26 mouse cellular contexts compared by ENCODE assay signal in the genomic region with DNA sequence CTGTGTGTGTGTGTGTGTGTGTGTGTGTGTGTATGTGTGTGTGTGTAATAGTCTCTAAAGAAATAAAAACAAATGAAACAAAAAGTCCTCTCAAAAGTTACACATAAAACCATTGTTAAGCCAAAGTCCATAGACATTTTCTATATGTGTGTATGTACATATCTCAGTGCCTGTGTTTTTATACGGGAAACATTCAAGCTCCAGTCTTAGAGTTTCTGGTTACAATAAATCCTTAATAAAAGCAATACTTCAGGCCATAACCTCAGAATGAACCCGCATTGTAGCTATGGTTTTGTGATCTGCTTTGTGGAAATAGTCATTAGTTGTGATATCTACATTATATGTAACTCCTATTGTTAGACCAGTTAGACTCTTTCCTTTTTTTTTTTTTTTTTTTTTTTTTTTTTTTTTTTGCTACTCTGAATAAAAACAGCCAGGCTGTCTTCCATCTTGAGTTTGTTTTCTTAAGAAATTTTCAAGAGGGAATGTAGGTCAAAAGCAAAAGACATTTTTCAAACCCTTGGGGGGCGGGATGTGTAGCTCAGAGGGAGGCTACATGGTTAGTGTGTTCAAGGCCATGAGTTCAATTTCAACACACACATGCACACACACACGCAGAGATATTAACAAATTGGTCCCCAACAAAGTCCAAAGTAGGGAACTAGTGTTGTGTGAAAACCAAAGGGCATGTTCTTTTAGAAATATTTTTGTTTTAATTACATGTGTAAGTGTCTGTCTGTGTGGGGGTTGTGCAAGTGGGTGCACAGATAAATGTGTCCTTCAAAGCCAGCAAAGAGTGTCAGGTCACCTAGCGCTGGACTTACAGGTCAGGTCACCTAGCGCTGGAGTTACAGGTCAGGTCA. TPM values are rescaled to one million over a fixed set of nuclear protein-coding genes. Genes with fewer than 3 reads are reported as not detected.
DNase-seq lines count a peak whose midpoint lies in the region; ATAC-seq and TF ChIP-seq lines count a peak whose summit lies in the region.
"Had no signal": no experiment of that assay in that cellular context is flagged by ENCODE, and none has a peak within 500 bp of the region (broad histone marks: within the 10 kb centered on the region; RNA-seq: fewer than 3 reads in every experiment).

No protein-coding gene starts in this region.

- H3K27me3 ChIP-seq in kidney, adult 2 months (replicated peaks; ENCODE audit: control insufficient read depth, insufficient read depth, low read length): no peaks in the 10 kb centered on the region
- H3K27me3 ChIP-seq in liver, adult 2 months (ENCODE audit: control insufficient read depth, insufficient read depth, low read length): no peaks in the 10 kb centered on the region
- no peaks in the 10 kb centered on the region for H3K27me3 ChIP-seq in liver, embryonic 12.5 days (replicated peaks)
- H3K27me3 ChIP-seq in liver, embryonic 16.5 days (ENCODE audit: control insufficient read depth, insufficient read depth, low read depth, low read length): no peaks in the 10 kb centered on the region
- H3K27me3 ChIP-seq: heart, embryonic 13.5 days; hindbrain, embryonic 12.5 days; limb, embryonic 15.5 days; midbrain, embryonic 13.5 days; neural tube, embryonic 12.5 days had no signal

- no peaks in the 10 kb centered on the region for H3K9me3 ChIP-seq in liver, embryonic 12.5 days (replicated peaks)
- H3K9me3 ChIP-seq in liver, embryonic 16.5 days (replicated peaks; ENCODE audit: control insufficient read depth, low read length): no peaks in the 10 kb centered on the region
- H3K9me3 ChIP-seq: forebrain, embryonic 10.5 days; heart, embryonic 13.5 days; hindbrain, embryonic 12.5 days; limb, embryonic 15.5 days; midbrain, embryonic 13.5 days; neural tube, embryonic 12.5 days had no signal

- H3K4me2 ChIP-seq in liver, embryonic 12.5 days: no peak overlapping the region
- H3K4me2 ChIP-seq in liver, embryonic 16.5 days (ENCODE audit: low read depth, low read length): no peak overlapping the region
- H3K4me2 ChIP-seq: heart, embryonic 13.5 days; hindbrain, embryonic 12.5 days; limb, embryonic 15.5 days; lung, embryonic 14.5 days; midbrain, embryonic 13.5 days; neural tube, embryonic 12.5 days had no signal

- WGBS in kidney, adult 2 months: 79% methylated on average over 6 of the region's 6 CpGs
- 54% methylated on average over 6 of the region's 6 CpGs for whole genome bisulfite sequencing in liver, adult 2 months
- WGBS in liver, embryonic 12.5 days (ENCODE audit: insufficient replicate concordance): 57% methylated on average over 6 of the region's 6 CpGs
- WGBS in liver, embryonic 16.5 days (ENCODE audit: insufficient replicate concordance): 57% methylated on average over 6 of the region's 6 CpGs

- peak; percentile 15 for DNase-seq in kidney, adult 2 months
- DNase-seq in kidney, adult 11 months: no peak
- DNase-seq in liver, adult 2 months (ENCODE audit: extremely low read depth, low read depth, low spot score): peak; percentile 33
- peak; percentile 56 for DNase-seq in NIH3T3 (ENCODE audit: low read depth)
- DNase-seq: adrenal gland, postnatal 14 days; B cell, adult 2 months; cerebellum, adult 8-10 months; gastrocnemius, postnatal 10 days; heart, postnatal 14 days; kidney, adult 8-10 months; lung, embryonic 14.5 days; right cerebral cortex, postnatal 14 days; thymus, postnatal 25 days had no signal

- H3K4me1 ChIP-seq in kidney, adult 2 months (ENCODE audit: control insufficient read depth, insufficient read depth, low read length): no peaks in the 10 kb centered on the region
- H3K4me1 ChIP-seq in liver, adult 2 months (ENCODE audit: control insufficient read depth, insufficient read depth, low read length): no peaks in the 10 kb centered on the region
- H3K4me1 ChIP-seq in liver, embryonic 12.5 days: no peaks in the 10 kb centered on the region
- H3K4me1 ChIP-seq in liver, embryonic 16.5 days (ENCODE audit: control insufficient read depth, low read depth, low read length): no peaks in the 10 kb centered on the region
- H3K4me1 ChIP-seq: hindbrain, embryonic 12.5 days; neural tube, embryonic 12.5 days had no signal

- no peak for ATAC-seq in liver, embryonic 12.5 days
- peak; percentile 27; the same call in 1 of the 2 replicates for ATAC-seq in liver, embryonic 16.5 days (ENCODE audit: low read depth)
- no peak for ATAC-seq in monocyte, adult 5-6 weeks (replicated peaks; ENCODE audit: insufficient number of reproducible peaks, low FRiP score, low TSS enrichment, poor library complexity, severe bottlenecking)
- ATAC-seq: forebrain, embryonic 16.5 days; midbrain, embryonic 13.5 days had no signal

- no peak overlapping the region for H3K9ac ChIP-seq in liver, adult 2 months (ENCODE audit: low read depth, low read length)
- no peak overlapping the region for H3K9ac ChIP-seq in liver, embryonic 12.5 days
- H3K9ac ChIP-seq in liver, embryonic 16.5 days (ENCODE audit: low read depth, low read length): no peak overlapping the region
- H3K9ac ChIP-seq: heart, embryonic 13.5 days; hindbrain, embryonic 12.5 days; limb, embryonic 15.5 days; lung, embryonic 14.5 days; midbrain, embryonic 13.5 days; neural tube, embryonic 12.5 days had no signal

- no peaks in the 10 kb centered on the region for H3K79me2 ChIP-seq in liver, adult 2 months (ENCODE audit: control insufficient read depth, insufficient read depth, low read length)

- no peak overlapping the region for H3K27ac ChIP-seq in kidney, adult 2 months (ENCODE audit: insufficient read depth, low read depth, low read length)
- H3K27ac ChIP-seq in liver, adult 2 months (replicated peaks; ENCODE audit: insufficient read depth, low read depth, low read length): no peak overlapping the region
- H3K27ac ChIP-seq in liver, embryonic 12.5 days: no peak overlapping the region
- no peak overlapping the region for H3K27ac ChIP-seq in liver, embryonic 16.5 days (ENCODE audit: low read length)
- H3K27ac ChIP-seq: forebrain, embryonic 10.5 days; hindbrain, embryonic 12.5 days; layer of hippocampus, adult 2 months; limb, embryonic 15.5 days; midbrain, embryonic 13.5 days; neural tube, embryonic 12.5 days had no signal

- H3K36me3 ChIP-seq in kidney, adult 2 months (ENCODE audit: control insufficient read depth, insufficient read depth, low read length): no peaks in the 10 kb centered on the region
- no peaks in the 10 kb centered on the region for H3K36me3 ChIP-seq in liver, adult 2 months (ENCODE audit: control insufficient read depth, insufficient read depth, low read length)
- H3K36me3 ChIP-seq in liver, embryonic 12.5 days: no peaks in the 10 kb centered on the region
- H3K36me3 ChIP-seq in liver, embryonic 16.5 days (ENCODE audit: control insufficient read depth, insufficient read depth): no peaks in the 10 kb centered on the region
- H3K36me3 ChIP-seq: forebrain, embryonic 10.5 days; heart, embryonic 13.5 days; hindbrain, embryonic 12.5 days; limb, embryonic 15.5 days; midbrain, embryonic 13.5 days; neural tube, embryonic 12.5 days had no signal

- no peak for TF ChIP-seq POLR2A in kidney, adult 2 months (IDR thresholded peaks at IDR 0.05; ENCODE audit: low read depth, low read length)
- no peak for TF ChIP-seq POLR2A in liver, adult 2 months (IDR thresholded peaks at IDR 0.05; ENCODE audit: extremely low read depth, insufficient read depth, low read length)

- H3K4me3 ChIP-seq in kidney, adult 2 months (ENCODE audit: insufficient read depth, low read depth, low read length): no peak overlapping the region
- no peak overlapping the region for H3K4me3 ChIP-seq in liver, adult 2 months (ENCODE audit: insufficient read depth, low read depth, low read length)
- no peak overlapping the region for H3K4me3 ChIP-seq in liver, embryonic 12.5 days
- no peak overlapping the region for H3K4me3 ChIP-seq in liver, embryonic 16.5 days (ENCODE audit: low read depth, low read length)
- H3K4me3 ChIP-seq: forebrain, embryonic 10.5 days; heart, embryonic 13.5 days; hindbrain, embryonic 12.5 days; layer of hippocampus, adult 2 months; limb, embryonic 15.5 days; midbrain, embryonic 13.5 days; neural tube, embryonic 12.5 days had no signal

- TF ChIP-seq CTCF in kidney, adult 2 months (conservative IDR thresholded peaks at IDR 0.05; ENCODE audit: insufficient read depth, insufficient read length, low read depth, low read length): no peak
- TF ChIP-seq CTCF in liver, adult 2 months (IDR thresholded peaks at IDR 0.05; ENCODE audit: low read depth, low read length): no peak

RNA-seq across cellular contexts. Expression of a gene that starts 23.9 kb away (rescaled TPM):
- 9.6 and 14.2 TPM in 2 replicates for polyA plus RNA-seq in kidney, adult 2 months (2012; rRNA removed)
- 2.3 and 3.5 TPM in 2 replicates for total RNA-seq in liver, adult 2 months (2014; rRNA removed)
- polyA plus RNA-seq in liver, adult 2 months (2012; rRNA removed): 6.2 and 7.0 TPM in 2 replicates
- 4.1 and 5.3 TPM in 2 replicates for polyA plus RNA-seq in liver, embryonic 12.5 days (2016; fragmentation: Nextera tagmentation; extraction: Ambion mirVana)
- polyA plus RNA-seq in liver, embryonic 16.5 days (2015; fragmentation: Nextera tagmentation; extraction: Ambion mirVana): 2.9 and 4.1 TPM in 2 replicates
- 7.1 to 33.7 TPM (median 17.4 TPM) in 3 replicates for total RNA-seq in monocyte, adult 5-6 weeks (2017)

RNA-seq across cellular contexts. Expression of a gene that starts 27.6 kb away (rescaled TPM):
- polyA plus RNA-seq in kidney, adult 2 months (2012; rRNA removed): 2.9 and 3.6 TPM in 2 replicates
- 0.47 and 0.55 TPM in 2 replicates for total RNA-seq in liver, adult 2 months (2014; rRNA removed)
- polyA plus RNA-seq in liver, adult 2 months (2012; rRNA removed): 0.50 and 1.1 TPM in 2 replicates
- 3.6 and 4.5 TPM in 2 replicates for polyA plus RNA-seq in liver, embryonic 12.5 days (2016; fragmentation: Nextera tagmentation; extraction: Ambion mirVana)
- polyA plus RNA-seq in liver, embryonic 16.5 days (2015; fragmentation: Nextera tagmentation; extraction: Ambion mirVana): 0.92 and 1.4 TPM in 2 replicates
- total RNA-seq in monocyte, adult 5-6 weeks (2017): 7.8 to 13.7 TPM (median 10.7 TPM) in 3 replicates

RNA-seq across cellular contexts. Expression of a gene that starts 48.1 kb away (rescaled TPM):
- 0.05 and 0.11 TPM in 2 replicates for polyA plus RNA-seq in kidney, adult 2 months (2012; rRNA removed)
- total RNA-seq in liver, adult 2 months (2014; rRNA removed): under 0.01 TPM in 1 of 2 replicates, not detected in the other
- not detected in 2 replicates for polyA plus RNA-seq in liver, adult 2 months (2012; rRNA removed)
- 0.06 TPM in 2 replicates for polyA plus RNA-seq in liver, embryonic 12.5 days (2016; fragmentation: Nextera tagmentation; extraction: Ambion mirVana)
- not detected in 2 replicates for polyA plus RNA-seq in liver, embryonic 16.5 days (2015; fragmentation: Nextera tagmentation; extraction: Ambion mirVana)
- not detected in 3 replicates for total RNA-seq in monocyte, adult 5-6 weeks (2017)
- total RNA-seq: granulocyte monocyte progenitor cell, adult 5-6 weeks; megakaryocyte, adult 5-6 weeks had no signal
- polyA plus RNA-seq: forebrain, embryonic 10.5 days; forebrain, embryonic 16.5 days had no signal
